Mouse (Mus musculus) lung, adult 2 months (tissue): ENCODE results near the gene 2300002M23Rik.

Experiments used
- CTCF ChIP-seq: fragments of 200-500 bp; IDR thresholded peaks from 2 replicates; pipeline ENCODE4 v1.5.1; 2011; ENCODE audit warnings: mild to moderate bottlenecking, low read length, control low read depth; ENCODE audit not compliant: insufficient read depth
- POLR2A ChIP-seq: fragments of 200-500 bp; IDR thresholded peaks from 2 replicates; pipeline ENCODE4 v1.6.1; 2011; ENCODE audit warnings: low read depth, mild to moderate bottlenecking, control low read depth, low read length, borderline replicate concordance; ENCODE audit errors: extremely low read depth

DNA sequence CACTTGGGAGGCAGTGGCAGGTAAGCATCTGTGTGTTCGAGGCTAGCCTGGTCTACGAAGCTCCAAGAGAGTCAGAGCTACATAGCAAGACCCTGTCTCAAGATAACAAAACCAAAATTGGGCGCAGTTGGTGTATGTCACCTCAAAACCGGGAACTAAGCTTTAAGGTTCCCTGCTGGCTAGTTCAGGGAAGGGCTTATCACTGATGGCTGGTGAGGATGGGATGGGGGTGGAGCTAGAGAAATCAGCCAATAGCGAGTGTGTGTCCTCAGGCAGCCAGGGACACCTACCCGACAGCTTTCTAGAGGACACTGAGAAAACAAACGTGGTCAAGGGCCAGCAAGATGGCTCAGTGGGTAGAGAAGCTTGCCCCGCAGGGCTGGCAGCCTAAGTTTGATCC lies 9.0 kb upstream of the 2300002M23Rik start:
- TF ChIP-seq CTCF (no peak), POLR2A (no peak)
